Mouse (Mus musculus) ES-Bruce4 (cell line): ENCODE measurements around the gene Col4a2. TPM values are rescaled to one million over a fixed set of nuclear protein-coding genes. Genes with fewer than 3 reads are reported as not detected.
A peak's percentile ranks its signal among the peaks of the same experiment; 100 is the strongest.

Experiments used
- H3K27ac ChIP-seq: 2 replicates; pipeline ENCODE4 v1.5.1; 2012; ENCODE audit warnings: low read length, inconsistent platforms; ENCODE audit not compliant: insufficient read depth
- H3K27me3 ChIP-seq: 2 replicates; pipeline ENCODE4 v1.6.1; 2012; ENCODE audit warnings: mild to moderate bottlenecking, low read length, inconsistent platforms; ENCODE audit not compliant: control insufficient read depth, poor library complexity, insufficient read depth, severe bottlenecking
- H3K36me3 ChIP-seq: 2 replicates; pipeline ENCODE4 v1.6.1; 2012; ENCODE audit warnings: inconsistent platforms, mild to moderate bottlenecking, low read length, moderate library complexity; ENCODE audit not compliant: control insufficient read depth, poor library complexity, insufficient read depth, severe bottlenecking
- H3K4me1 ChIP-seq: one replicate; pipeline ENCODE4 v1.8.1; 2011; ENCODE audit warnings: low read length; ENCODE audit not compliant: control insufficient read depth, insufficient read depth
- H3K4me3 ChIP-seq: 2 replicates; pipeline ENCODE4 v1.5.1; 2011; ENCODE audit warnings: low read depth, mild to moderate bottlenecking, low read length
- H3K9ac ChIP-seq: 2 replicates; pipeline ENCODE4 v1.6.1; 2012; ENCODE audit warnings: low read depth, mild to moderate bottlenecking, inconsistent platforms; ENCODE audit not compliant: poor library complexity, severe bottlenecking
- H3K9me3 ChIP-seq: replicated peaks from 2 replicates; pipeline ENCODE4 v1.6.1; 2012; ENCODE audit warnings: mild to moderate bottlenecking, low read length, inconsistent platforms; ENCODE audit not compliant: control insufficient read depth, poor library complexity, insufficient read depth, severe bottlenecking
- CTCF ChIP-seq: IDR thresholded peaks from one replicate; pipeline ENCODE4 v1.8.1; 2011; ENCODE audit warnings: low read depth, low read length
- EP300 ChIP-seq: IDR thresholded peaks from 2 replicates; pipeline ENCODE4 v1.6.1; 2011; ENCODE audit warnings: low read depth, low read length; ENCODE audit not compliant: insufficient read depth
- POLR2A ChIP-seq: IDR thresholded peaks from one replicate; pipeline ENCODE4 v1.8.1; 2011; ENCODE audit warnings: low read length; ENCODE audit not compliant: insufficient read depth
- polyA plus RNA-seq: library from polyadenylated mRNA; stranded (reverse); fragments of >200 nt; gene quantifications from 2 replicates; pipeline ENCODE4 v1.2.4, GENCODE M21; 2011; ENCODE audit warnings: low read depth; ENCODE audit not compliant: missing spikeins, insufficient read depth, insufficient read length

Col4a2 gene
- polyA plus RNA-seq, 1 experiment, result 30.3 TPM

GRCm38 (mm10) chr8:11279296-11279826 lies 33.2 kb upstream of the Col4a2 start:
- H3K9ac ChIP-seq, result 0 out of 2 replicates have a peak overlapping the region, but pooled peaks have one; percentile 3
- H3K27me3 ChIP-seq, result peaks cover 2% of the 10 kb centered on the region; the same call in 1 of the 2 replicates
- no peaks in the 10 kb centered on the region for H3K9me3 ChIP-seq
- no peak for TF ChIP-seq POLR2A
- no peak for TF ChIP-seq CTCF
- TF ChIP-seq EP300, result no peak
- H3K36me3 ChIP-seq, result no peaks in the 10 kb centered on the region
- H3K27ac ChIP-seq, result no peak overlapping the region
- peaks cover 2% of the 10 kb centered on the region for H3K4me1 ChIP-seq
- peak overlapping the region; percentile 39 for H3K4me3 ChIP-seq

- Histone ChIP-seq H3K36me3 (no peaks in the 10 kb centered on the region), H3K4me1 (peaks cover 2% of the 10 kb centered on the region), H3K27ac (no peak overlapping the region), H3K9ac (no peak overlapping the region), H3K27me3 (peaks cover 2% of the 10 kb centered on the region; the same call in 1 of the 2 replicates), H3K9me3 (no peaks in the 10 kb centered on the region), H3K4me3 (no peak overlapping the region)
- TF ChIP-seq POLR2A (no peak), EP300 (no peak), CTCF (no peak)
Measured at GRCm38 (mm10) chr8:11280721-11281268, 31.8 kb upstream of the Col4a2 start.

- H3K27me3 ChIP-seq, result peaks cover 2% of the 10 kb centered on the region; the same call in 1 of the 2 replicates
- H3K9me3 ChIP-seq, result no peaks in the 10 kb centered on the region
- H3K4me3 ChIP-seq, result no peak overlapping the region
- H3K36me3 ChIP-seq, result no peaks in the 10 kb centered on the region
- no peak overlapping the region for H3K27ac ChIP-seq
- H3K9ac ChIP-seq, result no peak overlapping the region
- TF ChIP-seq POLR2A (no peak), EP300 (no peak), CTCF (no peak)
- peaks cover 2% of the 10 kb centered on the region for H3K4me1 ChIP-seq
Measured at GRCm38 (mm10) chr8:11282139-11282538, 30.5 kb upstream of the Col4a2 start.

GRCm38 (mm10) chr8:11282696-11283095 lies 29.9 kb upstream of the Col4a2 start:
- H3K36me3 ChIP-seq, result no peaks in the 10 kb centered on the region
- no peak overlapping the region for H3K9ac ChIP-seq
- peaks cover 2% of the 10 kb centered on the region for H3K4me1 ChIP-seq
- no peak overlapping the region for H3K4me3 ChIP-seq
- no peak overlapping the region for H3K27ac ChIP-seq
- H3K27me3 ChIP-seq, result peaks cover 2% of the 10 kb centered on the region; the same call in 1 of the 2 replicates
- TF ChIP-seq POLR2A (no peak), EP300 (no peak), CTCF (no peak)
- no peaks in the 10 kb centered on the region for H3K9me3 ChIP-seq

- TF ChIP-seq CTCF (no peak), POLR2A (no peak), EP300 (no peak)
- H3K27me3 ChIP-seq, result peaks cover 2% of the 10 kb centered on the region; the same call in 1 of the 2 replicates
- H3K9ac ChIP-seq, result no peak overlapping the region
- no peak overlapping the region for H3K27ac ChIP-seq
- peaks cover 2% of the 10 kb centered on the region for H3K4me1 ChIP-seq
- H3K4me3 ChIP-seq, result no peak overlapping the region
- no peaks in the 10 kb centered on the region for H3K36me3 ChIP-seq
- H3K9me3 ChIP-seq, result no peaks in the 10 kb centered on the region
Measured at GRCm38 (mm10) chr8:11283217-11283616, 29.4 kb upstream of the Col4a2 start.

- H3K27me3 ChIP-seq, result peaks cover 2% of the 10 kb centered on the region; the same call in 1 of the 2 replicates
Measured at GRCm38 (mm10) chr8:11285437-11285836, 27.2 kb upstream of the Col4a2 start.

More at GRCm38 (mm10) chr8:11285437-11285836, 27.2 kb upstream of the Col4a2 start:
- Histone ChIP-seq H3K9me3 (no peaks in the 10 kb centered on the region), H3K9ac (no peak overlapping the region), H3K27ac (no peak overlapping the region), H3K4me3 (no peak overlapping the region), H3K36me3 (no peaks in the 10 kb centered on the region), H3K4me1 (no peaks in the 10 kb centered on the region)
- TF ChIP-seq EP300 (no peak), POLR2A (no peak), CTCF (no peak)
